Mouse (Mus musculus) ES-E14 (cell line): ENCODE results near the gene Cdk19.

ENCODE experiments used
- MAFK ChIP-seq: IDR thresholded peaks from 2 replicates; pipeline ENCODE4 v1.6.1; 2014; ENCODE audit warnings: mild to moderate bottlenecking, low read depth, low read length, inconsistent platforms; ENCODE audit not compliant: insufficient read depth
- ZC3H11A ChIP-seq: IDR thresholded peaks from 2 replicates; pipeline ENCODE4 v1.6.1; 2012; ENCODE audit warnings: low read depth, mild to moderate bottlenecking, inconsistent platforms, low read length, borderline replicate concordance
- ZNF384 ChIP-seq: IDR thresholded peaks from 2 replicates; pipeline ENCODE4 v1.6.1; 2012; ENCODE audit warnings: low read depth, low read length, inconsistent platforms

GRCm38 (mm10) chr10:40477426-40478075 lies 138.2 kb downstream of the Cdk19 start:
- TF ChIP-seq ZC3H11A (no peak), MAFK (no peak), ZNF384 (no peak)
